Mouse (Mus musculus): ENCODE results near the gene Abl2.

GRCm38 (mm10) chr1:156652189-156652822 lies 93.7 kb downstream of the Abl2 start:
- no peak for TF ChIP-seq CTCF (IDR thresholded peaks at IDR 0.05; ENCODE audit: extremely low read depth, insufficient read depth, insufficient read length, insufficient replicate concordance)
- no peak for TF ChIP-seq POLR2A (IDR thresholded peaks at IDR 0.05; ENCODE audit: low read depth, low read length)

All from spleen, adult 2 months (tissue).